Mouse (Mus musculus): ENCODE measurements around the gene Synpo2l.

DNA sequence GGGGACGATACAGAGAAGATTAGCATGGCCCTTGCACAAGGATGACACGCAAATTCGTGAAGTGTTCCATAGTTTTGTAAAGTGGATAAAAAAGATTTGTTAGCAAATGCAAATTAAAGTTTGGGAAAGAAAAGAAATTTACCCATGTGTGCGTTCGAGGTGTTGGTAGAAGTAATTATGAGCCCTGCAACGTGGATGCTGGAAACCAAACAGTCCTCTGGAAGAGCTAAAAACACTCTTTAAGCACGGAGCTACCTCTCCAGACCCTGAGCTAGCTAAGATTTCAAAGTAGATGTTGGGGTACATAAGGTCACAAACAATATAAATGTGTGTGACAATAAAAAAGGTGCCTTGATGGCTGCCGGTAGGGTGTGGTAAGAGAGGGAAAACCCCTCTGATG is 33.4 kb upstream of the Synpo2l start:
- TF ChIP-seq ZC3H11A (IDR thresholded peaks at IDR 0.05; ENCODE audit: borderline replicate concordance, low read depth, low read length): no peak
- no peak for TF ChIP-seq CHD2 (IDR thresholded peaks at IDR 0.05; ENCODE audit: low read depth, low read length)
- no peak for TF ChIP-seq MAFK (IDR thresholded peaks at IDR 0.05; ENCODE audit: insufficient read depth, low read depth, low read length)
